Comparison of ENCODE assay signal across 9 mouse cellular contexts in the genomic region with DNA sequence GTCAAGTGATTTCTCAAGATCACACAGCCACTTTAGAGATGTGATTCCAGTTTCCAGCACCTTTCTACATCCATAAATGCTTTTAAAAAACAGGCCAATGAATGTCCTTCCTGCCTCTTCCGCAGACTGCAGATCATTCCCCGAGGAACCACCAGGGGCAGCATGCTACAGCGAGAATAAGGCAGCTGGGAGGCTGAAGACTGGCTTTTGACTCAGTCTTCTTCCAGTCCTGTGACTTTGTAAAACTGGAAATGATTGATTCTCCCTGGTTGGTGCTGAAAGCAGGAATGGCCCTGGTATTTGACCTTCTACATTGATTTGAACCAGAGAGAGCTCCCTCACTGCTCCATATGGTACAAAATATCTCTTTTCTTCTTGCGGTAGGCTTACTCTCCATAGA. TPM values are rescaled to one million over a fixed set of nuclear protein-coding genes. Genes with fewer than 3 reads are reported as not detected.
DNase-seq lines count a peak whose midpoint lies in the region; ATAC-seq lines count a peak whose summit lies in the region.
"Had no signal": no experiment of that assay in that cellular context is flagged by ENCODE, and none has a peak within 500 bp of the region (broad histone marks: within the 10 kb centered on the region; RNA-seq: fewer than 3 reads in every experiment).

No protein-coding gene starts in this region.

- DNase-seq in hindbrain, embryonic 14.5 days (ENCODE audit: low spot score) = peak; percentile 54
- DNase-seq in adrenal gland, postnatal 14 days = peak; percentile 88
- peak; percentile 68 for DNase-seq in gastrocnemius, postnatal 10 days
- peak; percentile 81 for DNase-seq in limb, embryonic 11.5 days (ENCODE audit: low spot score)
- DNase-seq in neural tube, embryonic 11.5 days (ENCODE audit: low spot score) = peak; percentile 71
- DNase-seq in urinary bladder, postnatal 36 days (ENCODE audit: low spot score in 2 of 2) = peak; percentile 48 to 68

- H3K4me3 ChIP-seq in hindbrain, embryonic 14.5 days (replicated peaks; ENCODE audit: low read length) = no peak overlapping the region
- H3K4me3 ChIP-seq in hindbrain, embryonic 16.5 days (ENCODE audit: low read length) = no peak overlapping the region
- H3K4me3 ChIP-seq in limb, embryonic 11.5 days (ENCODE audit: low read depth, low read length) = no peak overlapping the region
- H3K4me3 ChIP-seq in neural tube, embryonic 11.5 days (ENCODE audit: low read depth, low read length) = no peak overlapping the region
- H3K4me3 ChIP-seq: embryonic facial prominence, embryonic 15.5 days had no signal

- H3K9ac ChIP-seq in hindbrain, embryonic 14.5 days = no peak overlapping the region
- no peak overlapping the region for H3K9ac ChIP-seq in hindbrain, embryonic 16.5 days (ENCODE audit: low read depth, low read length)
- no peak overlapping the region for H3K9ac ChIP-seq in limb, embryonic 11.5 days (ENCODE audit: low read length)
- no peak overlapping the region for H3K9ac ChIP-seq in neural tube, embryonic 11.5 days (ENCODE audit: low read length)
- H3K9ac ChIP-seq: embryonic facial prominence, embryonic 15.5 days had no signal

- H3K4me1 ChIP-seq in hindbrain, embryonic 14.5 days (replicated peaks; ENCODE audit: control insufficient read depth, insufficient read depth, low read length) = 0 out of 2 replicates have a peak, but pooled peaks cover 3% of the 10 kb centered on the region
- H3K4me1 ChIP-seq in hindbrain, embryonic 16.5 days (ENCODE audit: control insufficient read depth, insufficient read depth, low read depth, low read length) = no peaks in the 10 kb centered on the region
- no peaks in the 10 kb centered on the region for H3K4me1 ChIP-seq in limb, embryonic 11.5 days (ENCODE audit: control insufficient read depth, insufficient read depth, low read length)
- H3K4me1 ChIP-seq in neural tube, embryonic 11.5 days (ENCODE audit: control insufficient read depth, insufficient read depth, low read length) = no peaks in the 10 kb centered on the region

- H3K36me3 ChIP-seq in hindbrain, embryonic 14.5 days (replicated peaks; ENCODE audit: control insufficient read depth, insufficient read depth) = no peaks in the 10 kb centered on the region
- H3K36me3 ChIP-seq in hindbrain, embryonic 16.5 days (ENCODE audit: control insufficient read depth, insufficient read depth, low read length) = no peaks in the 10 kb centered on the region
- H3K36me3 ChIP-seq in limb, embryonic 11.5 days (ENCODE audit: control insufficient read depth, insufficient read depth, low read length) = no peaks in the 10 kb centered on the region
- no peaks in the 10 kb centered on the region for H3K36me3 ChIP-seq in neural tube, embryonic 11.5 days (ENCODE audit: control insufficient read depth, insufficient read depth, low read length)
- H3K36me3 ChIP-seq: embryonic facial prominence, embryonic 15.5 days had no signal

- H3K9me3 ChIP-seq in hindbrain, embryonic 14.5 days (ENCODE audit: control insufficient read depth, low read length) = no peaks in the 10 kb centered on the region
- no peaks in the 10 kb centered on the region for H3K9me3 ChIP-seq in hindbrain, embryonic 16.5 days (ENCODE audit: control insufficient read depth, low read length)
- H3K9me3 ChIP-seq in limb, embryonic 11.5 days (ENCODE audit: control insufficient read depth, low read length) = no peaks in the 10 kb centered on the region
- no peaks in the 10 kb centered on the region for H3K9me3 ChIP-seq in neural tube, embryonic 11.5 days (ENCODE audit: control insufficient read depth, low read length)
- H3K9me3 ChIP-seq: embryonic facial prominence, embryonic 15.5 days had no signal

- H3K4me2 ChIP-seq in hindbrain, embryonic 14.5 days (replicated peaks) = no peak overlapping the region
- no peak overlapping the region for H3K4me2 ChIP-seq in hindbrain, embryonic 16.5 days (ENCODE audit: low read length)
- no peak overlapping the region for H3K4me2 ChIP-seq in limb, embryonic 11.5 days (ENCODE audit: low read depth, severe bottlenecking)
- H3K4me2 ChIP-seq in neural tube, embryonic 11.5 days (ENCODE audit: low read depth) = no peak overlapping the region
- H3K4me2 ChIP-seq: embryonic facial prominence, embryonic 15.5 days had no signal

- H3K27ac ChIP-seq in hindbrain, embryonic 14.5 days = no peak overlapping the region
- H3K27ac ChIP-seq in hindbrain, embryonic 16.5 days (ENCODE audit: low read depth, low read length) = no peak overlapping the region
- H3K27ac ChIP-seq in limb, embryonic 11.5 days (replicated peaks; ENCODE audit: low read depth, low read length) = no peak overlapping the region
- H3K27ac ChIP-seq in neural tube, embryonic 11.5 days (ENCODE audit: low read depth, low read length) = no peak overlapping the region
- H3K27ac ChIP-seq: embryonic facial prominence, embryonic 15.5 days had no signal

- 37% methylated on average over 4 of the region's 4 CpGs for WGBS in hindbrain, embryonic 14.5 days
- WGBS in hindbrain, embryonic 16.5 days = 36% methylated on average over 4 of the region's 4 CpGs
- 23% methylated on average over 4 of the region's 4 CpGs for WGBS in limb, embryonic 11.5 days
- WGBS in neural tube, embryonic 11.5 days = 32% methylated on average over 4 of the region's 4 CpGs

- H3K27me3 ChIP-seq in hindbrain, embryonic 14.5 days (ENCODE audit: control insufficient read depth, insufficient read depth, low read length) = no peaks in the 10 kb centered on the region
- H3K27me3 ChIP-seq in hindbrain, embryonic 16.5 days (replicated peaks; ENCODE audit: control insufficient read depth, insufficient read depth, low read length) = no peaks in the 10 kb centered on the region
- H3K27me3 ChIP-seq in limb, embryonic 11.5 days (ENCODE audit: control insufficient read depth, insufficient read depth, low read length) = no peaks in the 10 kb centered on the region
- no peaks in the 10 kb centered on the region for H3K27me3 ChIP-seq in neural tube, embryonic 11.5 days (ENCODE audit: control insufficient read depth, insufficient read depth, low read length)
- H3K27me3 ChIP-seq: embryonic facial prominence, embryonic 15.5 days had no signal

- ATAC-seq in hindbrain, embryonic 14.5 days (ENCODE audit: low FRiP score) = no peak
- no peak for ATAC-seq in hindbrain, embryonic 16.5 days
- peak; percentile 57 for ATAC-seq in CD4-positive, CD25-positive, alpha-beta regulatory T cell, adult 4 months
- no peak for ATAC-seq in limb, embryonic 11.5 days (ENCODE audit: insufficient number of reproducible peaks, low FRiP score, low TSS enrichment, low read depth)
- no peak for ATAC-seq in neural tube, embryonic 11.5 days (ENCODE audit: insufficient read depth, low FRiP score, low TSS enrichment)

RNA-seq across cellular contexts. Expression of a gene that starts 26.3 kb away (rescaled TPM):
- 12.4 and 12.7 TPM in 2 replicates for polyA plus RNA-seq in hindbrain, embryonic 14.5 days (2014; fragmentation: Nextera tagmentation; extraction: Ambion mirVana)
- 9.2 and 9.3 TPM in 2 replicates for polyA plus RNA-seq in hindbrain, embryonic 16.5 days (2015; fragmentation: Nextera tagmentation; extraction: Ambion mirVana)
- 10 to 100 TPM; 22.1 to 25.3 TPM for polyA plus RNA-seq in CD4-positive, CD25-positive, alpha-beta regulatory T cell, adult 4 months (2017; shearing (Covaris generic))
- total RNA-seq in adrenal gland, postnatal 14 days (2021) = 18.6 and 20.7 TPM in 2 replicates
- 10 to 100 TPM in 1 of 2 experiments, 1 to 10 TPM in 1; 7.7 to 13.1 TPM for total RNA-seq in gastrocnemius, postnatal 10 days (2021)
- polyA plus RNA-seq in limb, embryonic 11.5 days (2014; fragmentation: Nextera tagmentation; extraction: Ambion mirVana) = 6.3 and 8.2 TPM in 2 replicates
- 10.1 and 10.8 TPM in 2 replicates for polyA plus RNA-seq in neural tube, embryonic 11.5 days (2014; fragmentation: Nextera tagmentation; extraction: Ambion mirVana)

RNA-seq across cellular contexts. Expression of a gene that starts 47.3 kb away (rescaled TPM):
- polyA plus RNA-seq in hindbrain, embryonic 14.5 days (2014; fragmentation: Nextera tagmentation; extraction: Ambion mirVana) = 450 and 457 TPM in 2 replicates
- 441 and 466 TPM in 2 replicates for polyA plus RNA-seq in hindbrain, embryonic 16.5 days (2015; fragmentation: Nextera tagmentation; extraction: Ambion mirVana)
- polyA plus RNA-seq in CD4-positive, CD25-positive, alpha-beta regulatory T cell, adult 4 months (2017; shearing (Covaris generic)) = 100 to 1,000 TPM; 166 to 218 TPM
- 226 and 237 TPM in 2 replicates for total RNA-seq in adrenal gland, postnatal 14 days (2021)
- 100 to 1,000 TPM; 137 to 142 TPM for total RNA-seq in gastrocnemius, postnatal 10 days (2021)
- 222 and 252 TPM in 2 replicates for polyA plus RNA-seq in limb, embryonic 11.5 days (2014; fragmentation: Nextera tagmentation; extraction: Ambion mirVana)
- 292 and 312 TPM in 2 replicates for polyA plus RNA-seq in neural tube, embryonic 11.5 days (2014; fragmentation: Nextera tagmentation; extraction: Ambion mirVana)
